Mouse (Mus musculus) mouse embryonic stem cell (cell line): ENCODE results near the gene Mast1.
"Not testable (repeated sequence)": the region's sequence is repeated elsewhere in the genome, so short reads cannot be mapped to it uniquely, and the experiment has no call there.

Experiments used
- in situ Hi-C, 2 experiments: fragments of 300-500 bp; cut with MboI; formaldehyde crosslinking; loops; 1 replicate in 1 of 2; 3 replicates in 1 of 2; pipeline ENCODE4 v1.14.3; 2019 to 2020; ENCODE audit warnings: low sequenced_read_pairs in 2 of 2, low pct_unique_long_range_greater_than_20kb in 1 of 2, mixed read lengths in 1 of 2; ENCODE audit not compliant: unreplicated experiment in 1 of 2

The Mast1 gene

GRCm38 (mm10) chr8:84915269-84915668 is 21.9 kb downstream of the Mast1 start:
- in situ Hi-C loops: no loop called here

GRCm38 (mm10) chr8:84913960-84914359 is 23.2 kb downstream of the Mast1 start:
- in situ Hi-C loops: no loop called here

GRCm38 (mm10) chr8:84913502-84913900 is 23.7 kb downstream of the Mast1 start:
- in situ Hi-C loops: no loop called here

GRCm38 (mm10) chr8:84912895-84913501 is 24.2 kb downstream of the Mast1 start:
- in situ Hi-C loops: no loop called here

DNA sequence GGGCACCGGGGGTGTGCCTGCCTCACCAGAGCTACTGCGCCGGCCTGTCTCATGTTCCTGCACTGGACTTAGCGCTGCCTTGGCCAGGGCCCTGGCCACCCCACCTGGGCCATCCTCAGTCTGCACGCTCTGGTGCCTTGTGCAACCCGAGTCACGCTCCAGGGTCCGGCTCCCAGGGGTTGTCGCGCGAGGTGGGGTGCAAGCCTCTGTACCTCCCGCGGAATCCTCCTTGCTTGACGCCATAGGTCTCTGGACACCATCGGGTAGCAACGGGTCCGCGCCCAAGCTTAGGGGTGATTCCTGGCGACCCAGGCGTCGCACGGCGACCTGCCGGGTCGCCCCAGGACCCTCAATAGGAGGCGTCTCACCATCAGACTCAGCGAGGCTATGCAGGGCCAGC is 24.8 kb downstream of the Mast1 start:
- in situ Hi-C loops: no loop called here

GRCm38 (mm10) chr8:84911854-84912253 is 25.3 kb downstream of the Mast1 start:
- in situ Hi-C loops: no loop called here

DNA sequence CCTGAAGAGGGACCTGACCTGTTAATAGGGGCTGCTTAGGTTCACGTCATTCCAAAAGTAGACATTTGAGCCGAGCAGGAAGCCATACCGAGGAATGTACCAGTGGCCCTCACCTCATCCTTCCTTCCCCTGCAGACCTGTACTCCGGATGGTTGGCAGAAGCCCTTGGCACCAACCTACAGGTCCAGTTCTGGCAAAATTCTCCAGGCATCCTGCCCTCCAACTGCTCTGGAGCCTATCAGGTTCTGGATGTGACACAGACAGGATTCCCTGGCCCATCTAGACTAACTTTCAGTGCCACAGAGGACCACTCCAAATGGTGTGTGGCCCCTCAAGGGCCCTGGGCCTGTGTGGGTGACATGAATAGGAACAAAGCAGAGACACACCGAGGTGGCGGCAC is 26.6 kb downstream of the Mast1 start:
- in situ Hi-C loops: no loop called here

DNA sequence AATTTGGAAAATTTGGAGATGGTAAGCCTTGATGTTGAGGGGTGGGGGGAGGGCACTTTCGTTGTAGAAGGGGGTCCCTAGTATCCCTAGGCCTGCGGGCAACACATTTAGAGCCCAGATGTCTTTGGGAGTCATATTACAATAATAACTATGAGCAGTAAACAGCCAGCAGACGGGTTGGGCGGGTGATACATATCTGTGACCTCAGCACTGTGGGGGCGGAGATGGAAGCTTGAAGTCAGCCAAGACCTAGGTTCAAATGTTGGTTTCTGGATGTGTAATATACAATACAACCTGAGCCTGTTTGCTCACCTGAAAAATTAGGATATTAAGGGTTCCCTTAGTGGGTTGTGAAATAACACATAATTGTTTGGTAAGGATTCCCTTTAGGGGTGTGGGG is 27.2 kb downstream of the Mast1 start:
- in situ Hi-C loops: no loop called here

GRCm38 (mm10) chr8:84909162-84909767 is 27.9 kb downstream of the Mast1 start:
- in situ Hi-C loops: no loop called here

DNA sequence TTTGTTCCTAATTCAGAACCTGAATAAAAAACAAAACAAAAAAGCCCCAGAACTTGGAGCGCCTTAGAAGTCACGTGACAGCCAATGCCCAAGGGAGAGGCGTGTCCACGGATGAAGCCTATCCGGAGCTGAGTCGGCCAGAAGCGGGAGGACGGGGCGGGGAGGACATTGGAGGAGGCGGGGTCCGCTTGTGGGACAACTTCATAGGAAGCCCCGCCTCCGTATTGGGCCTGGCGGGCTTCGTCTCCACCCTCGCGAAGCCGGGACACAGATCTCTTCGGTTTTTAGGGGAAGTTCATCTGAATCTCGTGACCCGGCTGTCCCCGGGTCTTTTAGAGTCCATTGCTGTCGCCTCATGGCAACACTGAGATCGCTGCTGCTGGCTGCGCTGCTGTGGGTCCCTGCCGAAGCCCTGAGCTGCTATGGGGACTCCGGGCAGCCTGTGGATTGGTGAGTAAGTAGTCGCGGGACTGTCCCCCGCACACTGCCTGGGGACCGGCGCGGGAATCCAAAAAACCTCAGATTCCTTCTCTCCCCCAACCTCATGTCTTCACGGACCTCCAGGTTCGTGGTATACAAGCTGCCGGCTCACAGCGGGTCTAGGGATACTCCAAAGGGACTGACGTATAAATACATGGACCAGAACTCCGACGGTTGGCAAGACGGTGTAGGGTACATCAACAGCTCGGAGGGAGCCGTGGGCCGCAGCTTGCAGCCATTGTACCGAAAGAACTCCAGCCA is 28.6 kb downstream of the Mast1 start, which contains the start of gene Dnase2a:
Gene Dnase2a (plus strand): TSS at position 140 of the 741 bp plus-strand sequence.
- in situ Hi-C loops: no loop called here

DNA sequence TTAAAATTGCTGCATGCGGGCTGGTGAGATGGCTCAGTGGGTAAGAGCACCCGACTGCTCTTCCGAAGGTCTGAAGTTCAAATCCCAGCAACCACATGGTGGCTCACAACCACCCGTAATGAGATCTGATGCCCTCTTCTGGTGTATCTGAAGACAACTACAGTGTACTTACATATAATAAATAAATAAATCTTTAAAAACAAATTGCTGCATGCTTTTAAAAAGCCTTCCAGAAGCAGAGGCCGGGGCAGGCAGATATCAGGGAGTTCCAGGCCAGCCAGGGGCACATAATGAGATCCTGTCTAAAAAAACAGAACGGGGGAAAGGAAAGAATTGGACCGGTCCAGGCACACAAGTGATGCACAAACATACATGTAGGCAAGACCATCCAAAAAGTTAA is 29.2 kb downstream of the Mast1 start:
- in situ Hi-C loops: not testable (repeated sequence)

DNA sequence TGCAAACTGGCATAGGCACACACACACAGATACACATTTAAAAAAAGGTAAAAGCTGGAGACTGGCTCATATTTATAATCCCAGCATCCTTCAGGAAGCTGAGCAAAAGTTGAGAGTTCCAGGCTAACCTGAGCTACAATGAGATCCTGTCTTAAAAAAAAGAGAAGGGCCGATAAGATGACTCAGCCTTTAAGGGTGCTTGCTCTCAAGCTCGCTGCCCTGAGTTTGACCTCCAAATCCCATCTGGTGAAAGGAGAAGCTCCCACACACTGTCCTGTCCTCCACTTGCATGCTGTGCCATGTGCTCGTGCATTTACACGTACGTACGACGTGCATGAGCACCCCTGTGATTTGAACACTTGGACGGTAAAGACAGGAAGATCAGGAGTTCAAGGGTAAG is 29.7 kb downstream of the Mast1 start:
- in situ Hi-C loops: no loop called here

- in situ Hi-C loops: no loop called here
Observed at GRCm38 (mm10) chr8:84907037-84907436, 30.1 kb downstream of the Mast1 start.

GRCm38 (mm10) chr8:84904351-84904750 is 32.8 kb downstream of the Mast1 start:
- in situ Hi-C loops: no loop called here

GRCm38 (mm10) chr8:84902920-84903661 is 34.1 kb downstream of the Mast1 start:
- in situ Hi-C loops: no loop called here

- in situ Hi-C loops: no loop called here
Observed at GRCm38 (mm10) chr8:84902367-84902919, 34.7 kb downstream of the Mast1 start.

DNA sequence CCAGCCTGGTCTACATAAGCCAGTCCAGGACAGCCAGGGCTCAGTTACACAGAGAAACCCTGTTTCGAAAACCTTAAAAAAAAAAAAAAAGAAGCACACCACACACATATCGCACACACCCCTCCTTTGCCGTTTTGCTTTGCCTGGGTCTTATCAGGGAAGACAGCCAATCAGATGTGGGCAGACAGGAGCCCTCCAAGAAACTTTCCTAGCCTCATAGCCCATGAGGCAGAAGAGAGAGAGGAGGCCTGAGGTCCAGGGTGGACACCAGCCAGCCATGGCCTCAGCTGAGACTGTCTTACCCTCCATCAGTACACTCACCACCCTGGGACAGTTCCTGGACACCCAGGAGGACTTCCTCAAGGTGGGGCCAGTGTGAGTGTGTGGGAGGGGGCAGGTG is 35.4 kb downstream of the Mast1 start, which contains the start of gene Klf1:
Gene Klf1 (plus strand): TSS at position 177 of the 400 bp plus-strand sequence.
- in situ Hi-C loops: no loop called here

DNA sequence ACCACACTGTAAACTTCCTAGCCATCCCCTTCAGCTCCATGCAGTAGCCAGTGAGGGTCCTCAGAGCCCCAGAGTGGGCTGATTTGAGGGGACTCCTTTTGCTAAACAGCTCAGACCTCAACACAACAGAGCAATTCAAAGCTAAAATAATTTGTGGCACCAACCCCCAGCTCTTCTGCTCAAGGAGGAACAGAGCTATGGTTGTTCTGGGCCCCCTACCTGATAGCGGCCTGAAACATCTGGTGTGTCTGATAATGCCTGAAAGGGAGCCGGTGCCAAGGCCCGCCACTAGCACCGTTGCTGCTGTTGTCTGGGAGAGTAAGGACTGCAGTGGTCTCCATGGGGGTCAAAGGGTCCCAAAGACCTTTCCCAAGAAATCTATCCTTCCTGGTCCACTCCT is 36.1 kb downstream of the Mast1 start:
- in situ Hi-C loops: no loop called here

DNA sequence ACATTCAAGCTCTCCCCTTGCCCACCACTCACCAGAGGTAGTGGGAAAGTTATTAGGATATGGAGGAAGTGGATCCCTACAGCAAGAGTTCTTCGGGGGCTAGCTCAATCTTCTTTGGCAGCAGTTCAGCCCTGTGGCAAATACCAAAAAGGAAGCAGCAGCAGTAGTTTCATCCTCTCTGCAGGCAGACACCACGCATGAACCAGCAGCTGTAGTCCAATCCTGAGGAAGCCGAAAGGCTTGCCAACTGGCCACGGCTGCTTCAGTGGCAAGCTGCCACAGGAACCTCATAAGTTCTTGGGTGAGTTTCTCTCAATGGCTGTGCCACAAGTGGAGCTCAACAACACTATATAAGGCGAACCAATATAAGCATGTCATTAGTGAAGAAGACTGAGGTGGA is 41.2 kb downstream of the Mast1 start:
- in situ Hi-C loops: no loop called here
